Mouse (Mus musculus) embryo, embryonic 9.5 days (tissue): ENCODE measurements at regions not wholly inside any gene's neighbourhood (a gene's known extent, or its start where the extent isn't known, plus 50 kb on each side); places are given as distances from the start of the nearest gene placed in this dataset.

Source experiments
- DNase-seq: peaks from one replicate; pipeline ENCODE4 v3.0.0-alpha.2; 2017; ENCODE audit errors: extremely low spot score

DNA sequence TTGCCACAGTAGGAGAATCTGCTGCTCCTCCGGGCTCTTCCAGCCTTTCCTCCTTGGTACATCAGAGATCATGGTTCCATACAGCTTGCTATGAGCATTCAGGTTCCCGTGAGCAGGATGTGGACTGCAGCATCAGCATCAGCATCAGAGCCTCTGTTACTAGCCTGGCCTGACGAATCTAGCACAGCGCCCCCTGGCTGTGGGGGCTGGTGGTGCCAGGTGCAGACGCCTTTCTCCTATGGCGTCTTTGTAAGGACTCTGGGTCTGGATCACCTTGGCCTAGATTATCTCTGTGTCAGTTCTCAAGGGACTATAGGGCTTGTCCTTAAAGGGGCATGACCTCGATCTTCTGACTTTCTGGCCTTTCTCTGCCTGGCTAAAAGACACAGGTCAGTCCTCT is 86.0 kb upstream of the Runx3 start:
- peak; percentile 52 for DNase-seq

DNA sequence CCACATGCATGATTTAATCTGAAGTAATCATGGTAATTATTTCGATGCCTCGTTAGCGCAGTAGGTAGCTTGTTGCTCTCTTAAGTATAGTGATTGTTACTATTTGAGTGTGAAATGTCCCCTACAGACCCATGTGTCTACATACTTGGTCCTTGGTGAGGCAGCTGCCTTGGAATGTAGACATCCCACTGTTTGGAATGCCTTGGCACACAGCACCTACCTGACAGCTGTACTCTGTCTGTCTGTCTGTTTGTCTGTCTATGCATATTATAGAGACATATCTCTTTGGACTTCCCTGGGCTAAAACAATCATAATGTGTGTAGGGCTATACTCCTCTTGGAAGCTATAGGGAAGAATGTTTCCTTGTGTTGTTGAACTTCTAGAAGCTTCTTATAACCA is 83.7 kb upstream of the Runx3 start:
- no peak for DNase-seq

DNA sequence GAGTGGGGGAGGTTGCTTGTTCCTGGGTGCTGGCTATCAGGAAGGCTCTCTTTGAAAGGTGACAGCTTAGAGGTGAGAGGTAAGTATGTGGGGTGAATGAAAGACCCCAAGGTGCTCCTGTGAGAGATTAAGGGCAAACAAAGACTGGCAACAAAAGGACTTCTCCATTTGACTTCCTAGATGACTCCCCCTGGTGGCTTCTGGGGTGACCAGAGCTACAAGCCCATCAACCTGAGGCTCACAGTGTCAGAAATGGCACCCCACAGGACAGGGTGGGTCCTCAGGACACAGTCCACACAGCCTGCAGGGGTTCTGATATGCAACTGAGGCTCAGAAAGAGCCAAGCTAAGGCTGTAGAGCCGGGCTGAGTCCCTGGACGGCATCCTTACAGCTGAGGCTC is 81.2 kb upstream of the Runx3 start:
- DNase-seq, result no peak

DNA sequence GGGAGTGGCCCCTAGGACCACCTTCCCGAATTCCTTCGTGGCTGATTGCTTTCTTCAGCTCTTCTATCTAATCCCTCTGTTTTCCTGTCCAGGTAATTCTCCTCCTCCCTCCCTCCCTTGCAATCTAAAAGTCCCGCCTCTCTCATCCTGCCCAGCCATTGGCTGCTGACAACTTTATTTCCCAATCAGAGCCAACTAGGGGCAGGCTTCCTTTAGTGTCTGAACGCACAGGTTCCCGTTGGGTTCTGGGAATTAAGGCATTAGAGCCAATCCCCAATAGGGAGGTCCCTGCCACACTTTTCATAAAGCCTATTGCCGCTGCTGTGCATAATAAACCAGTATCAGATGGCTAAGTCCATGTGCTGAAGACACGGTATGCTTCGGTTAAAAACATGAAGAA is 78.5 kb upstream of the Runx3 start:
- DNase-seq, result no peak

DNA sequence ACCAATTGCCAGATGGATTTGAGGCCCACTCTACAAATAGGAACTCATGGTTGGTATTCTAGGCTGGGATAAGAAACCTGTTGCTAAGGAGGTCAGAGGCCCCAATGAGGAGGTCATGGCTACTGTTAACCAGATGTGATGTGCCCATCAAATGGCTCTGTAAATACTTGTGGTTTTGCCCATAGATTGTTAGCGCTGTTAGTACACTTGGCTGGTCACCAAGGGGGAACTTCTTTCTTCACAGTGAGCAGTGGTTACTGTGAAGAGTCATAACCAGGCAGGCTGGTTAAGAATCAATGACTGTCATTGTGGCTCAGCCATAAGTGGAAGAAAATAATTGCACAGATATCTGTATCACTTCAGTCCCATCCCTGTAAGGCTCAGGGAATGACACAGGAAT is 78.0 kb upstream of the Runx3 start:
- DNase-seq, result no peak

DNA sequence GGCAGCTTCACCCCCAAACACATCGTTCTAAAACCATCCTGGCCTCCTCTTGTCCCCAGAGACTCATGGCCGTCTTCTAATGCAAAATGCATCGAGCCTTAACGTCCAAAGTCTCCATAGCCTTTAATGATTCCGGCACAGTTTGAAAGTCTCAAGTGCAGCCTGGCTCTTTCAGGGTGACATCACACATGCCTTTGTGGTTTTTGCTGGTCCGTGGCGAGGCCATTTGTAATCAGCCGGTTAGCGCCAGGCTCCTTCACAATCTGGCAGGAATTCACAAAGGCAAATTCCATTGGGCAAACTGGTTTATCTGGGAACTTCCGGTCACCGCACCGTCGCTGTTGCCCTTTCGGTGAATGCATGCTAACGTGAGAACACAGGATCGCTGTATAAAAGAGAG is 75.4 kb upstream of the Runx3 start:
- no peak for DNase-seq

DNA sequence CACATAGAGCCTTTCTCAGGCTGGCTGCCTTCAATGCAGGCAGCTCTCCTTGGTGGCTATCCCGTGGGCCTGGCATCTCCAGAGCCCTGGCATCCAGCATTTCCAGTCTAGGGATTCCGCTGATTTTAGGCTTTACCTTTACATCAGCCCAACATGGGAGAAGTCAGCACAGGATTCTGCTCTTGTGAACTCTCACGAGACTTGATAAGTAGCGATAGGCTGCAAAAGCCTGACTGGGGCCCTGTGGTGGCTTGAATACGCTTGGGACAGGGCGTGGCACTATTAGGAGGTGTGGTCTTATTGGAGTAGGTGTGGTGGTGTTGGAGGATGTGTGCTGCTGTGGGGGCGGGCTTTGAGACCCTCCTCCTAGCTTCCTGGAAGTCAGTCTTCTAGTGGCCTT is 73.8 kb upstream of the Runx3 start:
- DNase-seq, result no peak

DNA sequence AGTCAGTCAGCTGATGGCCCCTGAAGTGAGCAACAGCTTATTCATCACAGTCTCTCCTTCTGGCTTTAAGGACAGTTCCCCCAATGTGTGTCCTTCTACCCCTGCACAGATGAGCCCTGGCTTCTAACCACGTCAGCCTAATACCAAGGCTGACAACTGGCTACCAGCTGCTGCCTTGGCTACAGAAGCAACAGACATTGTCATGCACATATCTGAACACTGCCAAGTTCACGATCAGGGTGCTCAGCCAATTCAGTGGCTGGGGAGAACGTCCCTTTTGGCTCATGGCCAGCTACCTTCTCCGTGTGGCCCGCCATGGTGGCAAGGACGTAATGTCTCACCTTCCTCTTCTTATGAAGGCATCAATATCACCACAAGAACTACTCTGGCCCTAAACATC is 73.2 kb upstream of the Runx3 start:
- no peak for DNase-seq

DNA sequence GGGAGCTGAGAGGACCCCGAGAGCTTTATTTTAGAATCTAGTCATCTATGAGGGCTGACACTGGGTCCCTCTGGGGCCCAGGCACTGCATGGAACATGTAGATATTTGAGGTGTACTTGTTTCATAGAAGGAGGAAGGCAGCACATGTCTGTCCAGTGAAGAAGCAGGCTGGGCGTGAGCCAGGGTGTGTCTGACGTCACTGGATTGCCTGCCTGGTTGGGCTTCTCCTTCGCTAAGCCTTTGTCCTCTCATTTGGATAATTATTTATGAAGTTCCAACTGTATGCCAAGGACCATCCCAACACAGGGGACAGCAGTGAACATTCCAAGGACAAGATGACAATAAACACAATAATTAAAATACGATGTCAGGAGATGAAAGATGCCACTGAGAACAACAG is 72.7 kb upstream of the Runx3 start:
- DNase-seq, result no peak

DNA sequence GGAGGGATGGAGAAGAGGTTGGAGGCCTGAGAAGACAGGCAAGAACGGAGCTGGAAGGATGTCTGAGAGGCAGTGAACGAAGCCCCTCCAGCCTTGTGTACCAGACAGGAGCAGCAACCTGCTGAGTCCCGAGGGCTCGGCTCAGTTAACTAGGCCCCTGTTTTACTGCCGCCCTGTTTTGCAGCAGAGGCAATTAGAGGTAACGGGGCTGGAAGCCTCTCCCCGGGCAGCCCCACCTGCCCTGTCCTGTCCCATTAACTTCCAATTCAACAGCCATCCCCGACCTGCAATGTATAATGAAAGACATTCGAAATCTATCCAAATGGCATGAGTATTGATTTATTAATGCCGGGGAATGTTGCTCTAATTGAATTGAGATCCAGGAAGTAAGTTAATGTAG is 70.5 kb upstream of the Runx3 start:
- DNase-seq, result no peak

DNA sequence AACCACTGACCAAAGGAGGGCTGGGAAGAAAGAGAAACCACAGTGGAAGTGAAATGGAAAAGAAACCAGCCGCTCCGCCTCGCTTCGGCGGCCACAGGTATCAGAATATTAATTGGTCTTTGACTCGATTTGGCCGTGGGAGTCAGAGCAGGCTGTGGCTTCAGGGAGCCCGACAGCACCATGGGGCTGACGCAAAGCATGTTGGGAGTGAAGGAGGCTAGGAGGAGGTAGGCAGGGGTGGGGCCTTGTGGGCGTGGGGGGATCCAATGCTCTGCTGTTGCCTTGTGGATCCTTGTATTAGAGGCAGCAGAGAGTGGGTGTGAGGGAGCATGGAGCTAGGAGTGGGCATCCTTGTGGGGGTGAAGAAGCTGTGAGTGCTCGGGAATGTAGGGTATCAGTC is 69.0 kb upstream of the Runx3 start:
- DNase-seq, result no peak

DNA sequence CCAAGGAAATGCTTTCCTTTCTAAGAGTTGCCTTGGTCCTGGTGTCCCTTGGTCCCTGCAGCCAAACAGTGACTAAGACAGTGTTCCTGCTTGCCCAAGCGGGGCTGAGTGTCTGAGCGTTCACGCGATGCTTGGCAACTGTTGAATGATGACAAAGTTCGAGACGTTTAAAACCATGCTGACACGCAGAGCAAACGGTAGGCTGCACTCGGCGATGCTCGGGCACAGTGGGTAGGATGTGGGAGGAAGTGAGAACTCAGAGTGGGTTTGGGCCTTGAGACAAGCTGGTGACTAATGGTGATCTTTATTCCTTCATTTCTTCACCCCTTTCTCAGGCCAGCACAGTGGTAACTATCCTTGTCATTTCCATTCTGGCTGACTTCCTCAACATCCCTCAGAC is 66.9 kb upstream of the Runx3 start:
- no peak for DNase-seq

DNA sequence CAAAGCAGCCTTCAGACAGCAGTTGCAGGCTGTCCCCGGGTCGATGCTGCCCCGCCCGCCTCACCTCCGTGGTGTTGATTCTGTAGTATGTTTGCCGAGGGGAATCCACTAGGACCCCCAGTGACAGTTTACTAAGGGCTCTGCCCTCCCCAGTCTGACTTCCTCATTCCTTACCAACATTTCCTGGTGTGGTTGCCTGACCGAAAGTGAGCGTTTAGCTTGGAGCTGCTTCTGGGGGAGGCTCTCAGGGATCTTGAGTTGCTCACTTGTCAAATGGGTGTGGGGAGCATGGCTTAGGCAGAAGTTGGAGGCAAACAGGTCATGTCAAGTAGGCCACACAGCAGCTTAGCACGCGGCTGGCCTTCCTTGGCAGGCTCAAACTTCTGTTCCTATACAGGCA is 66.1 kb upstream of the Runx3 start:
- no peak for DNase-seq

DNA sequence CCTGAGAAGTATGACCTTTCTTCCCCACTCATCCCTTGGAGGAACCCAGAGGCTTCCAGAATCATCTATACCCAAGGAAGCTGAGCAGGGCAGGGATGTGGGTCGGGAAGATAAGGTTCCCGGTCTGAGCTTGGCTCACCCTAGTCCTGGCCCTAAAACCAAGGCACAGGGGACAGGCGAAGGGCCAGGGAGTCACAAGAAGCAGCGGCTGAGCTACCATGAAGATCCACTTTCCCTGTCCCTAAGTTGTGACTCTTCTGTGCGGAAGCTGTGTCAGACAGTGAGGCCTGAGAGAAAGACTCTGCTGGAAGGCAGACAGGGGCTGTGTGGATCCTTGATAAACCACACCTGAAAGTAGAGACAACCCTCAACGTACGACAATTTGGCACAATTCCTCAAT is 64.1 kb upstream of the Runx3 start:
- DNase-seq, result no peak

DNA sequence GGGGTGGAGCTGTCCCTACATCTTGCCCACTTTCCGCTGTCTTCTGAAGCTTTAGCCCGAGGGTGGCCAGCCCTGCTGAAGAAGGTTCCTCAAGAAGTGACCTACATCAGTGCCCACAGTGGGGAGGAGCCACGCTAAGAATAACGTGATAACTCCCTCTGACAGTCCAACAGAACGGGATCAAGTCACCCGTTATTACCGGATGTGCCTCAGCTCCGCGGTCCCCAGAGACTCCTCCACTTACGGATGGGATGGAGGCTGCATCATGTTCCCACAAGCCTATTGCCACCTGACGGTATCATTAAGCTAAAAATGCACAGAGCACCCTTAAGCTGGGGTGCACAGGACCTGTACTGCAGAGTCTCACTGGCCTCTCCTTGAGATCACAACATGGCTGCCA is 63.2 kb upstream of the Runx3 start:
- DNase-seq, result no peak

DNA sequence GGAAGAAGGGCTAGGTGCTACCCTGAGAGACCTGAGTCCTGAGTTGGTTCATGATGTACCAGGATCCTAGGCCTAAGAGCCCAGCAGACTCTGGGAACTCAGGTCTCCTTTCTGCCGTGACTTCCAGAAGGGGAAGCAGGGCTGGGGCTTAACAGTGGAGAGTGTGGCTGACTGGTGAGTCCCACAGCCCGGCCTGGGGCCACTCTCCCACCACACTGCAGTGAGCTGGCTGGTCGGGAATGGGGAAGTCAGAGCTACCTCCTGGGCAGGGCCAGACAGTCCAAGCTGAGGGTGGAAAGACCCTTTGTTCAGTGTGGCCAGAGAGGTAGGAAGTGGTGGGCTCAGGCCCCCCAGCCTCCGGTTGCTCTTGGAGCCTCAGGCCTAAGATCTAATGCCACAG is 61.6 kb upstream of the Runx3 start:
- no peak for DNase-seq

DNA sequence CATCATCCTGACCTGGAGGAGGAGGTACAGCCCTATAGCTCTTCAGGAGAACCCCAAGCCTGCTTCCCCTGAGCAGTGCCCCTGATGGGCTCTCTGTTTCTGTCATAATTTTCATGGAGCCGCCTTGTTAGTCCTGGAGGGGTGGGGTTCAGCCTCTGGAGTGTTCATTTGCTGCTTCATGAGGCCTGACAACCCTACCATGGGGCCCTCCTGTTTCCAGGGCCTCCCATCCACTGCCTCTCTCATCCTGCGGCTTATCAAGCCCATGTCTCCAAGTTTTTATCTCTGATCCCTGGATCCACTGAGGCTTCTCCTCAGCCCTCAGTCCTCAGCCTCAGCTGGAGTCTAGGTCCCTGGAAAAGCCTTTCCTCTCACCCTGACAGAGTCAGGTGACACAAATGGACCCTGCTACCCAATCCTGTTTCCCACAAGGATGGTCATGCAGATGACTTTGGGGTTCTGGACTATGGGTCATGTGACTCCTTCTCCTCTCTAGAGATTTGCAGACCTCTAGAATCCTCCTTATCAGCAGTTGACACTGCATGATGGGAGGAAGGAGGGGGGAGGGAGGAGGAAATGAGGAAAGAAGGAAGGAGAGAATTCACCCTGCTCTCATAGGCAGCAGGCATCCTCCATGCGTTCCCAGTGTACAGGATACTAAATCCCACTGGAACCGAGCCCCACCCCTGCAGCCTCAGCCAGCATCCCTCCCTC is 59.3 kb upstream of the Runx3 start:
- DNase-seq, result no peak

DNA sequence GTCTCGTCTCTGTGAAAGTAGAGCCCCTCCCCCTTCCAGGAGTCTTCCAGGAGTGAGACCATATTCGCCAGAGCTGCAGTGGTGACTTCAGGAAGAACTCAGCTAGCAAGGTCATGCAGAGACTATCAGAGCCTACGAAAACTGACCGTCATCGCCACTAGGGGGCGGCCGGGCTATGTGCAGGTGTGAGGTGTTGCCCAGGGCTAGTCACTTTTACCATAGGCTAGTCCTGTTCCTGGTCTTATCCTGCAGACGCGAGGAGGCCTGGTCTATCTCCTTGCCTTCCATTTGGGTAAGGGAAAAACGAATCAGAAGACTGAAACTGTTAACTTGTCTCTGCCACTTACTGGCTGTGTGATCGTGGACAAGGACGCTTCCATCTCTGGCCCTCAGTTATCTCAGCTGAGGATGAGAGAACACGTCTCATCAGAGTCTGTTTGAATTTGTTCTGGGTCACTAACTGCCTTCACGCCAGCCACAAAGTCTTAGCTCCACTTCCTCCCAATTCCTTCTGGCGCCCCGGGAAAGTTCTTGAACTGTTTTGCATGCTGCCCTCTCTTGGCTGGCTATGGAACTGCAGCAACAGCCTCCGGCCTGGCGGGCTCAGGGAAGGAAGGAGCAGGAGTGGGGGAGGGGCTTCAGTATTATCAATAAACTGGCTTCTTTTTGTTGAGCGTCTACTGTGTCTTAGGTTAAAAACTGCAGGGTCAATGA is 53.5 kb upstream of the Runx3 start:
- DNase-seq, result peak; percentile 91

DNA sequence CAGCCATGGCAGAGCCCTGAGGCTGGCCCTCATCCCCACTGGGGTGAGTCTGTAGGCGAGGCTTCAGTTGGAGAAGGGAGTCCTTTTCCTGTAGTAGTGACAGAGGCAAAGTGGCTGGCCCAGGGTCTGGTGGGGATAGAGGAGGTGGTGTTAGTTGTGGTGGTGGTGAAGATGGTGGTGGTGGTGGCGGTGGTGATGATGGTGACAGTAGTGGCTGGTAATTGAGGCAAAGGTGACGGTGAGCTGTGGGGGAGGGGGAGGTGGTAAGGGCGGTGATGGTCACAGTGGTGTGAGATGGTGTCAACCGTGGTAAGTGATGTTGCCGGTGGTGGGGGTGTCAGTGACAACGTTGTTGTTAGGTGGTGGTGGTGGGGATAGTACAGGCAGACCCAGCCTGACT is 52.6 kb upstream of the Runx3 start:
- DNase-seq, result no peak

DNA sequence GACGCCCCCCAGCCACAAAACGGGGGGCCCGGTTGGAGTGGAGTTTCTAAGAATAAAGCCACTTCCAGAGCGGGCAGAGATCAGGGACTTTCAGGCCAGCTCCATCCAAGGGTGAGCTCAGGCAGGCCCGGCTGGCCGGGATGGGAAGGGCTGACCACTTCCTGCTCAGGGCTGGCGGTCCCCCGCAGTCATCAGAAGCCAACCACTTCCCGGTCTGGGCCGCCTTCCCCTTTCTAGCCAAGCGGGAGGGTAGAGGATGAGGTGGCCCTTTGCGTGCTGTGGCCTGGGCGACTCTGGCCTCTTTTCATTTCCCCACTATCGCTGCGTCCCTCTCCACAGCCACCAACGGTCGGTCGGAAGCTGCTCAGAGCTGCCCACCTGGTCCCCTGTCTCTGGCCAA is 50.6 kb upstream of the Runx3 start:
- DNase-seq, result no peak
